Mouse (Mus musculus): ENCODE measurements around the gene Eya3. TPM values are rescaled to one million over a fixed set of nuclear protein-coding genes. Genes with fewer than 3 reads are reported as not detected.

Eya3 gene
- polyA plus RNA-seq, 2 experiments = 11.5 to 13.5 TPM

DNA sequence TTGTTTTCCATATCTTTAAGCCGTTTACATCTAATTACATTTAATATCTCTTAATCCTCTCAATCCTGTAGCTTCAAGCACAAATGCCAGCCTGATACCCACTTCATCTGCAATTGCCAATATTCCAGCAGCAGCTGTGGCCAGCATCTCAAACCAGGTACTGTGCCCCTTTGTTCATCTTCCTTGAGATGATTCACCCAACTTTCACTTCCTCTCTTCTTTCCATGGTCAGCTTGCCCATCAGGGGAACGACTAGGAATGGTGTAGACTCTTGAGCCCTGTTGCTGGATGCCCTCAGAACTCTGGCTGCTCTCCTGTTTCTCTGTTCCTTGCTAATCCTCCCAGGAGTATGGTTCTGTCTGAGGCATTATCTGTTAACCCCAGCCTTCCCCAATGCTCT, 50.8 kb downstream of the Eya3 start:
- H3K4me2 ChIP-seq (ENCODE audit: low read depth) = no peak overlapping the region
- WGBS (ENCODE audit: insufficient replicate concordance) = 71% methylated on average over 2 of the region's 2 CpGs
- H3K9ac ChIP-seq (replicated peaks) = no peak overlapping the region
- ATAC-seq (ENCODE audit: insufficient read depth) = no peak
- H3K9me3 ChIP-seq (ENCODE audit: control insufficient read depth, low read length) = no peaks in the 10 kb centered on the region
- H3K4me1 ChIP-seq (replicated peaks; ENCODE audit: control insufficient read depth in 2 of 2, insufficient read depth in 2 of 2, low read length in 1 of 2) = no peaks in the 10 kb centered on the region
- no peaks in the 10 kb centered on the region for H3K27me3 ChIP-seq (ENCODE audit: control insufficient read depth, insufficient read depth, low read length)
- DNase-seq (ENCODE audit: low read depth in 3 of 3, low spot score in 3 of 3) = no peak
- no peak overlapping the region for H3K4me3 ChIP-seq (ENCODE audit: insufficient read depth in 1 of 2, low read depth in 2 of 2, low read length in 2 of 2)
- H3K36me3 ChIP-seq (replicated peaks; ENCODE audit: control insufficient read depth, insufficient read depth, low read depth) = peaks cover 20% of the 10 kb centered on the region
- no peak overlapping the region for H3K27ac ChIP-seq
- no peak for TF ChIP-seq CTCF (IDR thresholded peaks at IDR 0.05; ENCODE audit: low read depth)
- TF ChIP-seq EP300 (IDR thresholded peaks at IDR 0.05; ENCODE audit: low read depth) = no peak

DNA sequence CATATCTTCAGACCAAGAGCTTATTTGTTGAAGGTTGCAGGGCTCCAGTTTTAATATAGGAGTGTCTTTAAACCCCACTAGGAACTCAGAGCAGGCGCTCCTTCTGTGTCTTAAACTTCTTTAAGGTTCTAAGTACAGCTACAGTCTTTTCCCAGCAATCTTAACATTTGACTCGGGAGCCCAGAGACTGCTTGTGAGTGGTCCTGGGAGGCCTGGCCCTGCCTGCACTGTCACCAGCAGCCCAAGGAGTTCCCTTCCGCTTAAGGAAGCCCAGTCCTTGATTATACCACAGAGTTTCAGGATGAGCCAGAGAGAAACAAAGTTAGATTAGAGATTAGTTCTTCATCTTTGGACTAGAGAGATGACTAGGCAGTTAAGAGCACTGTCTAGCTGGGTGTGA, 54.6 kb downstream of the Eya3 start:
- WGBS (ENCODE audit: insufficient replicate concordance) = 80% methylated on average over 3 of the region's 3 CpGs
- no peak for DNase-seq (ENCODE audit: low read depth in 3 of 3, low spot score in 3 of 3)
- Histone ChIP-seq H3K4me1 (replicated peaks; ENCODE audit: control insufficient read depth in 2 of 2, insufficient read depth in 2 of 2, low read length in 1 of 2) (no peaks in the 10 kb centered on the region), H3K9ac (replicated peaks) (no peak overlapping the region), H3K27ac (no peak overlapping the region), H3K4me2 (ENCODE audit: low read depth) (no peak overlapping the region), H3K27me3 (ENCODE audit: control insufficient read depth, insufficient read depth, low read length) (no peaks in the 10 kb centered on the region), H3K36me3 (replicated peaks; ENCODE audit: control insufficient read depth, insufficient read depth, low read depth) (peaks cover 30% of the 10 kb centered on the region), H3K4me3 (ENCODE audit: insufficient read depth in 1 of 2, low read depth in 2 of 2, low read length in 2 of 2) (no peak overlapping the region), H3K9me3 (ENCODE audit: control insufficient read depth, low read length) (no peaks in the 10 kb centered on the region)
- TF ChIP-seq EP300 (IDR thresholded peaks at IDR 0.05; ENCODE audit: low read depth) (no peak), CTCF (IDR thresholded peaks at IDR 0.05; ENCODE audit: low read depth) (no peak)
- ATAC-seq (ENCODE audit: insufficient read depth) = no peak

DNA sequence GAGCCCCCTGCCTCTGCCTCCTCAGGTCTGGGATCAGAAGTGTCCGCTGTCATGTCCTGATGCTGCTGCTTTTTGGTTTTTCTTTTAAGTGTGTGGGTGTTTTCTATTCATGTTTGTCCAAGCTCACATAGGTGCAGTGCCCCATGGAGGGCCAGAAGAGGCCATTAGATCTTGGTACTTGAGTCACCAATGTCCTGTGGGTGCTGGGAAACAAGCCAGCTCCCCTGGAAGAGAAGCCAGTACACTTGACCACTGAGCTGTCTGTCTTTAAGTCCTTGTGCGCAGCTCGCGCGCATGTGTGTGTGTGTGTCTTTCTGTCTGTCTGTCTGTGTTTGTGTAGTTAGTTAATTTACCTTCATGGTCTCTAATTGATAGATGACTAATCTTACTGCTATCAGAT, 63.3 kb downstream of the Eya3 start:
- H3K36me3 ChIP-seq (replicated peaks; ENCODE audit: control insufficient read depth, insufficient read depth, low read depth) = peaks cover 32% of the 10 kb centered on the region
- no peak for DNase-seq (ENCODE audit: low read depth in 3 of 3, low spot score in 3 of 3)
- no peaks in the 10 kb centered on the region for H3K27me3 ChIP-seq (ENCODE audit: control insufficient read depth, insufficient read depth, low read length)
- H3K9me3 ChIP-seq (ENCODE audit: control insufficient read depth, low read length) = no peaks in the 10 kb centered on the region
- WGBS (ENCODE audit: insufficient replicate concordance) = 93% methylated on average over 5 of the region's 5 CpGs
- H3K4me1 ChIP-seq (replicated peaks; ENCODE audit: control insufficient read depth in 2 of 2, insufficient read depth in 2 of 2, low read length in 1 of 2) = no peaks in the 10 kb centered on the region
- H3K9ac ChIP-seq (replicated peaks) = no peak overlapping the region
- no peak for ATAC-seq (ENCODE audit: insufficient read depth)
- no peak overlapping the region for H3K4me3 ChIP-seq (ENCODE audit: insufficient read depth in 1 of 2, low read depth in 2 of 2, low read length in 2 of 2)
- TF ChIP-seq CTCF (IDR thresholded peaks at IDR 0.05; ENCODE audit: low read depth) (no peak), EP300 (IDR thresholded peaks at IDR 0.05; ENCODE audit: low read depth) (no peak)
- no peak overlapping the region for H3K27ac ChIP-seq
- no peak overlapping the region for H3K4me2 ChIP-seq (ENCODE audit: low read depth)

DNA sequence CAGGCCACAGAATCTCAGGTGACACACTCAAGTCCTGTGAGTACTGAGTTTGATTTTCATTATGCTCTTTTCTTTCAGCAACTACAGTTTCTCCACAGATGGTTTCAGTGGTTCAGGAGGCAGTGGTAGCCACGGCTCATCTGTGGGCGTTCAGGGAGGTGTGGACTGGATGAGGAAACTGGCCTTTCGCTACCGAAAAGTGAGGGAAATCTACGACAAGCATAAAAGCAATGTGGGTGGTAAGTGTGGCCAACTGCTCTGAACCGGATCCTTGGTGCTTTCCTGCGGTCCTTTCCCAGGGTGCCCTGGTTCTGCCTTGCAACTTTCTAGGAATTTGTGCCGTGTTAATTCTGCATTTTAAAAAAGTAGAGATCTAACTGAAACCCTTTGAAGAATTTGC, 68.1 kb downstream of the Eya3 start:
- peaks cover 40% of the 10 kb centered on the region for H3K36me3 ChIP-seq (replicated peaks; ENCODE audit: control insufficient read depth, insufficient read depth, low read depth)
- WGBS (ENCODE audit: insufficient replicate concordance) = 88% methylated on average over 8 of the region's 8 CpGs
- no peak overlapping the region for H3K27ac ChIP-seq
- no peaks in the 10 kb centered on the region for H3K9me3 ChIP-seq (ENCODE audit: control insufficient read depth, low read length)
- ATAC-seq (ENCODE audit: insufficient read depth) = no peak
- no peak for TF ChIP-seq EP300 (IDR thresholded peaks at IDR 0.05; ENCODE audit: low read depth)
- no peak for TF ChIP-seq CTCF (IDR thresholded peaks at IDR 0.05; ENCODE audit: low read depth)
- H3K4me2 ChIP-seq (ENCODE audit: low read depth) = no peak overlapping the region
- DNase-seq (ENCODE audit: low read depth in 3 of 3, low spot score in 3 of 3) = no peak
- no peak overlapping the region for H3K4me3 ChIP-seq (ENCODE audit: insufficient read depth in 1 of 2, low read depth in 2 of 2, low read length in 2 of 2)
- no peaks in the 10 kb centered on the region for H3K27me3 ChIP-seq (ENCODE audit: control insufficient read depth, insufficient read depth, low read length)
- no peaks in the 10 kb centered on the region for H3K4me1 ChIP-seq (replicated peaks; ENCODE audit: control insufficient read depth in 2 of 2, insufficient read depth in 2 of 2, low read length in 1 of 2)
- no peak overlapping the region for H3K9ac ChIP-seq (replicated peaks)

DNA sequence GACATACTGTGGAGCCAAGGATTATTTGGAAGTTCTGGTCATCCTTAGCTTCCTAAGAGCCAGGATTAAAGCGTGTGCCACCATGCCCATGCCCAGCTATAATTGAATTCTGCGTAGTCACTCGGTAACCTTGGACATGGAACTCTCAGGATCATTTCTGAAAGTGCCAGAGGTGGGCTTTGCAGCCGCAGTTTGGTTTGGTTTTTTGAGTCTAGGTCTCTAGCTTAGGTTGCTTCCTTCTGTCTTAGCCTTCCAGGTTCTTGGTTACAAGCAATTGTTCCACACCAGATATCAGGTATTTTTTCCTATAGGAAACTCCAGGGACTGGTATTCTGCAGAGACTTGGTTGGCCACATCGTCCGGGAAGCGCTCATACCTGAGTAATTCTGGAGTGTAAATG, 74.4 kb downstream of the Eya3 start:
- Histone ChIP-seq H3K9ac (replicated peaks) (no peak overlapping the region), H3K36me3 (replicated peaks; ENCODE audit: control insufficient read depth, insufficient read depth, low read depth) (peaks cover 34% of the 10 kb centered on the region), H3K4me1 (replicated peaks; ENCODE audit: control insufficient read depth in 2 of 2, insufficient read depth in 2 of 2, low read length in 1 of 2) (no peaks in the 10 kb centered on the region), H3K4me3 (ENCODE audit: insufficient read depth in 1 of 2, low read depth in 2 of 2, low read length in 2 of 2) (no peak overlapping the region), H3K27ac (no peak overlapping the region), H3K4me2 (ENCODE audit: low read depth) (no peak overlapping the region), H3K27me3 (ENCODE audit: control insufficient read depth, insufficient read depth, low read length) (no peaks in the 10 kb centered on the region), H3K9me3 (ENCODE audit: control insufficient read depth, low read length) (no peaks in the 10 kb centered on the region)
- WGBS (ENCODE audit: insufficient replicate concordance) = 88% methylated on average over 7 of the region's 7 CpGs
- no peak for ATAC-seq (ENCODE audit: insufficient read depth)
- DNase-seq (ENCODE audit: low read depth in 3 of 3, low spot score in 3 of 3) = no peak
- TF ChIP-seq CTCF (IDR thresholded peaks at IDR 0.05; ENCODE audit: low read depth) (no peak), EP300 (IDR thresholded peaks at IDR 0.05; ENCODE audit: low read depth) (no peak)

Data from liver, embryonic 14.5 days (tissue).